Mouse (Mus musculus): ENCODE results near the gene Snx5. TPM values are rescaled to one million over a fixed set of nuclear protein-coding genes. Genes with fewer than 3 reads are reported as not detected.

Snx5 gene
- polyA plus RNA-seq, 1 experiment from 2014 or later, result 103 TPM

Other genes with a start within 250 kb of the Snx5 start
- not detected in 2 replicates for gene Banf2, start 237.8 kb downstream of the Snx5 start, polyA plus RNA-seq (2015; fragmentation: Nextera tagmentation; extraction: Ambion mirVana)
- gene Mgme1, start 243 bp downstream of the Snx5 start, polyA plus RNA-seq (2015; fragmentation: Nextera tagmentation; extraction: Ambion mirVana), result 21.8 and 22.6 TPM in 2 replicates
- gene Ovol2, start 61.2 kb upstream of the Snx5 start, polyA plus RNA-seq (2015; fragmentation: Nextera tagmentation; extraction: Ambion mirVana), result 3.7 and 4.1 TPM in 2 replicates
- gene Kat14, start 98.1 kb upstream of the Snx5 start, polyA plus RNA-seq (2015; fragmentation: Nextera tagmentation; extraction: Ambion mirVana), result 36.4 and 36.9 TPM in 2 replicates
- 2.4 and 4.1 TPM in 2 replicates for gene Pet117, start 98.1 kb upstream of the Snx5 start, polyA plus RNA-seq (2015; fragmentation: Nextera tagmentation; extraction: Ambion mirVana)

Measured in lung, embryonic 16.5 days (tissue).